Mouse (Mus musculus) adrenal gland, adult 2 months (tissue): ENCODE results near the gene Oog4. TPM values are rescaled to one million over a fixed set of nuclear protein-coding genes. Genes with fewer than 3 reads are reported as not detected.
"Not testable (repeated sequence)": the region's sequence is repeated elsewhere in the genome, so short reads cannot be mapped to it uniquely, and the experiment has no call there.

Experiments
- DNase-seq: peaks from one replicate; pipeline ENCODE4 v3.0.0; 2021
- long read RNA-seq: library from polyadenylated mRNA; stranded (forward); transcript quantifications from one replicate; pipeline ENCODE4 v2.0.0, GENCODE M21; 2021
- polyA plus RNA-seq: library from polyadenylated mRNA; depleted of rRNA; stranded (reverse); fragments of >200 nt; gene quantifications from 2 replicates; pipeline ENCODE4 v1.2.3, GENCODE M21; 2012; rRNA removed
- total RNA-seq, 2 experiments: library from RNA; stranded (reverse); gene quantifications; 2 replicates each; pipeline ENCODE4 v1.2.3; 2021

Gene Oog4
- not detected for total RNA-seq
- not detected in 2 replicates for polyA plus RNA-seq
- long read RNA-seq: 0 reads

DNA sequence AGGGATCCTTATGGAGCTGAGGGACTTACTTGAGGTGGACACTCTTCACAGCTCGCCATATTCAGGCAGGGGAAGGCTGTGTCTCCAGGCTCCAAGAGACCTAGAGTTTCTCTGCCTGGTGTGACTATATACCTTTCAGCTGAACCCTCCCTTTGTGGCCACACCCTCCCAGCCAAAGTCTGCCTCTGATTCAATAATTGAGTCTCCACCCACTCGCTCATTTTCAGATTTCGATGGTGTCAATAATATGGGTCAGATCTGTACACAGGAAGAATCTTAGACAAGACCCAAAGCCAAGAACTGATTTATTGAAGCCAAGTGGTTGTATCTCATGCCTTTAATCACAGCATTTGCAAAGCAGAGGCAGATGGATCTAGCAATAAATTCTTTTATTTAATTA lies at the start of gene Oog4:
Gene Oog4 (minus strand): TSS at position 101 of the 400 bp plus-strand sequence.
- no peak for DNase-seq

DNA sequence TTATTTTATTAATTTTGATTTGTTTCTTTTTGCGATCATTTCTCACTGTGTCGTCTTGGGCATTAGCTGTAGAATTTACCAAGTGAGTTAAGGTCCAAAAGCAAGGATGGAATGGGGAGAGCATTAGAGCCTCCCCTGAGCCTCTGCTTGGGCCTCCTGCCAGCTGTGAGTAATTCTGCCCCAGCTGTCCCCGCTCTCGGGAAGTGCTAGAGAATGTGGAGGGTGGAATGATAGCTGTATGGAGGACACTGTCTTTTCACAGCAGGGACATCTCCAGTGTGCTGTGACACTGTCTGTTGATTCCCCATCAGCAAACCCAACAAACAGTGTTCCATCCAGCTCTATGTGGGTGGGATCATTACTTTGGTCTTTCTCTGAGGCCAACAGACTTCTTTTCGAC lies 23.4 kb downstream of the Oog4 start:
- not testable (repeated sequence) for DNase-seq

DNA sequence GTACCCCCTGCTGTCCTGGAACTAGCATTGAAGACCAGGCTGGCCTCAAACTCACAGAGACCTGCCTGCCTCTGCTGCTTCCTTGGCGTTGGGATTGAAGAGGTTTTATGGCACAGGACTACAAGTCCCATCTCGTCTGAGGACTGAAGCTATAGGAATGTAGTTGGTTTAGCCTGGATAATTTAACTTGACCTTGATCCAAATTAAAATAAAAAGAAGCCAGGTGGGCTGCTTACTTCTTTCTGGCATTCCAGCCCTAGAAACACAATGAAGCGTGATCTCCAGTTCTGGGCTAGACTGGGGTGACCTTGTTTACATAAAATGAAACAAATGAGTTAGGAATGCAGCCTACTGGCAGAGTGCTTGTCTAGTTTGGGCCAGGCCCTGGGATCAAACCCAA lies 36.0 kb downstream of the Oog4 start:
- no peak for DNase-seq

DNA sequence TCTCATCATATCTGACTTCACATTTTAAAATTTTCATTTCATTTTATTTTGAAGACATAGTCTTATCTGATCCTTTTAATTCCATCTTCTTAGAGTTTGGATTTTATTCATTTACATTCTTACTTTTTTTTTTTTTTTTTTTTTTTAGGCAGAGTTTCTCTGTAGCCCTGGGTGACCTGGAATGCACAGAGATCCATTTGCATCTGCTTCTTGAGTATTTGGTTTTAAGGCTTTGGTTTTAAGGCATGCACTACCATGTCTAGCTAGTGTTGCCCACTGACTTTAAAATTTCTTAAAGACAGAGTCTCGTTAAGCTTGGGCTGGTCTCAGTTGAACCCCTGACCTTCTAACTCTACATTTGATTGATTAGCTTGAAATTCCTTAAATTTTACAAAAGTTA lies 36.5 kb downstream of the Oog4 start:
- no peak for DNase-seq

DNA sequence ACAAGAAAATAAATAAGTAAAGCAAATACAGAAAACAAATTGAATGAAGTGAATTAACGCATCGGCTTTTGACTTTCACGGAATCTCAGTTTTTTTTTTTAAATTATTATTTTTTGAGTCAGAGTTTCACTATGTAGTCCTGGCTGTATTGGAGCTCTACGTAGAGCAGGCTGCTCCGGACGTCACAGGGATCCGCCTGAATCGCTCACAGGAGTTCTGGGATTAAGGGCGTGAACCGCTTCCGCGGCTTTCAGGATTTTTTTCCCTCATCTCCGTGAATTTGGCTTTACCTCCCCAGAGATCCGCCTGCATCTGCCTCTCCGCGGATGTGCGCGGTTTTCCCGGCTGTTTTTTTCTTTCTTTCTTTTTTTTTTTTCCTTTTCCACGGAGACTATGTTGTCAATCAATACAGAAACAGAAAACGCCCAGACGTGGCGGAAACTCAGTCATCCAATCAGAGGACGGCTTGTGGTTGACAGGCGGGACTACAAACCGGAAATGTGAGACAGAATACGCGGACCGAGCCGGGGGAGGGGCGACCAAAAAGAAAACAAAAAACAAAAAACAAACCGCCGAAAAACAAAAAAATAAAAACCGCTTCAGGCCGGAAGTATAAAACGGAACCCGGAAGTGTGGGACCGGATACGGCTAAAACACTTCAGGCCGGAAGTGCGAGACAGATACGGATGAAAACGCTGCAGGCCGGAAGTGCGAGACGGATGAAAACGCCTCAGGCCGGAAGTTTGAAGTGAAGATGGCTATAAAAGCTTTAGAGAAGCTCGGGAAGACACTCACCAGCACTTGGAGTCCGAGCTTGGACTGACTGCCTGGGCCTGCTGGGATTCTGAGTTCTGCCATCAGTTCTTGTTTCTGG lies 37.7 kb downstream of the Oog4 start, which contains the start of gene Pramef8:
Gene Pramef8 (plus strand): TSS at position 208 of the 874 bp plus-strand sequence.
- peak; percentile 93 for DNase-seq

DNA sequence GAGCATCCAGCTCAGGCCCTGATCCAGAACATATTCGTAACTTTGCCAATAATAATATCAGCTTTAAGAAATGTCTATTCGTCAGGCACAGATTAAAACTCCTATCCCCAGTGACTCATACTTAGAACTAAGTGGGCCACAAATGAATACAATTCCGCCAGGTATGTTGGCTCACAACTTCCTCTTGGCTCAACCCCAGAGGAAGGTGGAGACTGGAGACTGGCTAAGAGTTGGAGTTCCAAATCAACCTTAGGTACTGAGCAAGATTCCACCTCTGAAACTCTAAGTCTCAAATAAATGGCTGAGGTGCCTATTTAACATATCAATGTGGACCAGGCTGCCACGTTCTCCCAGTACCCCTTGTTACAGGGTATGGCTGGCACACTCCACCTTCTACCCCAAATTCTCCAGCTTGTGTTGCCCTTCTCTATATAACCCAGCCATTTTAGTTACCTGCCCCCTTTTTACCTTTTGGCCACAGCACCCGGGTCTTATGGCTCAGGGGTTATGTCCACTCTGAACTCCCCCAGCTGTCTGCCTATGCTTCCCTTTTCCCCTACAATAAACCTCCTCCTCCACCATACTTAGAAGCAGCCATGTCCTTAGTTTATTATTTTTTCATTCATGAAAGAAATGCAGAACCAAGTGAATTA lies 38.4 kb downstream of the Oog4 start:
- DNase-seq: peak; percentile 5

DNA sequence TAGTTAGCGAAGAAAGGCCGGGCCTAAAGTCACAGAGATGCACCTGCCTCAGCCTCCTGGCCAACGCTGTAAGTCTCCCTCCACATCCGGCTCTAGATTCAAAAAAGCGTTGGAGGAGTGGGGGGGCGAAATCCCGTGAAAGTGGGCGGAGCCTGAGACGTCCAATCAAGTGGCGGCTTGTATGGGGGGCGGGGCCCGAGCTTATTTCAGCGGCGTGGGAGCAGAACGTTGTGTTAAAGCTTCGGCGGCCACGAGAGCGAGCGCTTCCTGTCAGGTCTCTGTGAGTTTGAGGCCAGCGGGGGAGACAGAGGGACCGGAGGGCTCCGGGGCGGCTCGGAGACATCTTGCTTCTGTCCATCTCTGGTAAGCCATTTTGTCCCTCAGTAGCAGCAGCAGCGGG lies 55.9 kb downstream of the Oog4 start, which contains the start of gene Pramel1:
Gene Pramel1 (plus strand): TSS at position 248 of the 400 bp plus-strand sequence.
- DNase-seq: no peak

DNA sequence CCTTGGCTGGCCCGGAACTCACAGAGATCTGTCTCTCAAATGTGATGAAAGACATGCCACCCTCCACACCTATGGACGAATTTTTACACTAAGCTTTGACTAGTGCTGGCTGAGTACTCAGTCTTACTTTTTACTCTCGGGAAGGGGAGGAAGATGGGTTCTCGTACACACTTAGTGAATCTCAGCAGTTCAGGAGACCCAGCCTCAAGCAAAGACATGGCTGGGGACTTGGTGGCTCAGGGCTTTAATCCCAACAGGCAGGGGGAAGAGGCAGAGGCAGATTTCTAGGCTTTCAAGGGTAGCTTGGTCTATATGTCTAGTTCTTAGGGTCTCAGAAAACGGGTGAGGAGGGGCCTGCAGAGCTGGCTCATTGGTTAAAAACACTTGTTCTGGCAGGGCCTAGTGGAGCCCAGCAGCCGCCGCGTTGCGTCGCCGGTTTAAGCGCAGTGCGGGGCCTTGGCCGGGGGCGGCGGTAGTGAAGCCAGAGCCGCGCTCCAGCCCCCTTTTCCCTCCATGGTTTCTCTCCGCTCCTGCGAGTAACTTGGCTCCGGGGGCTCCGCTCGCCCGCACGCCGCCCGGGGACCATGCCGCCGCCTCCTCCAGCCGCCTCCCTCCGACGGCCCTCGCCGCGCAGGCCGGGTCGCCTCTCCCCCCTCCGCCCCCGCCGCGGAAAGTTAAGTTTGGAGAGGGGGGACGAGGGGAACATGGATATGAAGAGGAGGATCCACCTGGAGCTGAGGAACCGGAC lies 61.0 kb downstream of the Oog4 start:
- DNase-seq: peak; percentile 55

Other genes with a start within 250 kb of the Oog4 start
- gene Prdm2, start 237.3 kb downstream of the Oog4 start, total RNA-seq: 10 to 100 TPM; 22.3 to 38.7 TPM
- 5.6 and 9.4 TPM in 2 replicates for gene Prdm2, start 237.3 kb downstream of the Oog4 start, polyA plus RNA-seq
- 1 to 10 TPM; 5.7 to 9.7 TPM for gene Pdpn, start 150.8 kb downstream of the Oog4 start, total RNA-seq
- gene Pdpn, start 150.8 kb downstream of the Oog4 start, polyA plus RNA-seq: 1.1 and 1.7 TPM in 2 replicates
- gene Lrrc38, start 100.6 kb downstream of the Oog4 start, total RNA-seq: under 1 TPM; 0.20 to 0.24 TPM
- gene Lrrc38, start 100.6 kb downstream of the Oog4 start, polyA plus RNA-seq: 0.59 and 0.91 TPM in 2 replicates
- gene Pramel1, start 55.9 kb downstream of the Oog4 start, total RNA-seq: not detected
- gene Pramel1, start 55.9 kb downstream of the Oog4 start, polyA plus RNA-seq: not detected in 2 replicates
- gene Pramef8, start 37.9 kb downstream of the Oog4 start, total RNA-seq: 10 to 100 TPM in 1 of 2 experiments, 1 to 10 TPM in 1; 9.7 to 13.9 TPM
- gene Pramef8, start 37.9 kb downstream of the Oog4 start, polyA plus RNA-seq: 3.3 and 4.3 TPM in 2 replicates
- gene Gm13043, start 61.0 kb upstream of the Oog4 start, total RNA-seq: not detected
- not detected in 2 replicates for gene Gm13043, start 61.0 kb upstream of the Oog4 start, polyA plus RNA-seq
- not detected for gene Gm13040, start 85.6 kb upstream of the Oog4 start, total RNA-seq
- not detected in 2 replicates for gene Gm13040, start 85.6 kb upstream of the Oog4 start, polyA plus RNA-seq
- not detected for gene BC080695, start 101.4 kb upstream of the Oog4 start, total RNA-seq
- gene BC080695, start 101.4 kb upstream of the Oog4 start, polyA plus RNA-seq: not detected in 2 replicates
- gene Gm13057, start 101.4 kb upstream of the Oog4 start, total RNA-seq: not detected
- not detected in 2 replicates for gene Gm13057, start 101.4 kb upstream of the Oog4 start, polyA plus RNA-seq
- not detected for gene Gm13083, start 164.7 kb upstream of the Oog4 start, total RNA-seq
- gene Gm13083, start 164.7 kb upstream of the Oog4 start, polyA plus RNA-seq: not detected in 2 replicates
- not detected for gene Gm13088, start 206.9 kb upstream of the Oog4 start, total RNA-seq
- gene Gm13088, start 206.9 kb upstream of the Oog4 start, polyA plus RNA-seq: not detected in 2 replicates